Mouse (Mus musculus): Measurements from ENCODE around the gene Rell1. TPM values are rescaled to one million over a fixed set of nuclear protein-coding genes. Genes with fewer than 3 reads are reported as not detected.

The Rell1 gene
- total RNA-seq (2015; ENCODE audit: low replicate concordance) (19.5 and 45.3 TPM in 2 replicates), total RNA-seq (2017; ENCODE audit: low replicate concordance) (45.3 and 64.4 TPM in 2 replicates)

- ATAC-seq (replicated peaks; ENCODE audit: low FRiP score, poor library complexity, severe bottlenecking), result peak; percentile 93
Observed at GRCm38 (mm10) chr5:63968443-63969415, at the start of gene Rell1. Gene Rell1 (minus strand): TSS chr5:63968897.

- ATAC-seq (replicated peaks; ENCODE audit: low FRiP score, poor library complexity, severe bottlenecking), result no peak
Observed at GRCm38 (mm10) chr5:64012596-64013366, 44.1 kb upstream of the Rell1 start.

- ATAC-seq (replicated peaks; ENCODE audit: low FRiP score, poor library complexity, severe bottlenecking), result no peak
Observed at GRCm38 (mm10) chr5:64006548-64006947, 37.9 kb upstream of the Rell1 start.

- ATAC-seq (replicated peaks; ENCODE audit: low FRiP score, poor library complexity, severe bottlenecking), result no peak
Observed at GRCm38 (mm10) chr5:64003302-64003701, 34.6 kb upstream of the Rell1 start.

GRCm38 (mm10) chr5:63993865-63994264 is 25.2 kb upstream of the Rell1 start:
- no peak for ATAC-seq (replicated peaks; ENCODE audit: low FRiP score, poor library complexity, severe bottlenecking)

GRCm38 (mm10) chr5:63990675-63991074 is 22.0 kb upstream of the Rell1 start:
- ATAC-seq (replicated peaks; ENCODE audit: low FRiP score, poor library complexity, severe bottlenecking), result no peak

- no peak for ATAC-seq (replicated peaks; ENCODE audit: low FRiP score, poor library complexity, severe bottlenecking)
Observed at GRCm38 (mm10) chr5:63986337-63986736, 17.6 kb upstream of the Rell1 start.

GRCm38 (mm10) chr5:63982296-63982695 is 13.6 kb upstream of the Rell1 start:
- ATAC-seq (replicated peaks; ENCODE audit: low FRiP score, poor library complexity, severe bottlenecking), result no peak

GRCm38 (mm10) chr5:63970991-63971390 is 2.3 kb upstream of the Rell1 start:
- no peak for ATAC-seq (replicated peaks; ENCODE audit: low FRiP score, poor library complexity, severe bottlenecking)

- no peak for ATAC-seq (replicated peaks; ENCODE audit: low FRiP score, poor library complexity, severe bottlenecking)
Observed at GRCm38 (mm10) chr5:63970281-63970732, 1.6 kb upstream of the Rell1 start.

GRCm38 (mm10) chr5:63969476-63970112 is 897 bp upstream of the Rell1 start:
- ATAC-seq (replicated peaks; ENCODE audit: low FRiP score, poor library complexity, severe bottlenecking), result no peak

GRCm38 (mm10) chr5:63967591-63968141 is 1.0 kb downstream of the Rell1 start:
- ATAC-seq (replicated peaks; ENCODE audit: low FRiP score, poor library complexity, severe bottlenecking), result peak; percentile 43; the same call in 1 of the 2 replicates

- ATAC-seq (replicated peaks; ENCODE audit: low FRiP score, poor library complexity, severe bottlenecking), result no peak
Observed at GRCm38 (mm10) chr5:63966379-63966778, 2.3 kb downstream of the Rell1 start.

- ATAC-seq (replicated peaks; ENCODE audit: low FRiP score, poor library complexity, severe bottlenecking), result no peak
Observed at GRCm38 (mm10) chr5:63965946-63966345, 2.8 kb downstream of the Rell1 start.

- no peak for ATAC-seq (replicated peaks; ENCODE audit: low FRiP score, poor library complexity, severe bottlenecking)
Observed at GRCm38 (mm10) chr5:63964576-63964975, 4.1 kb downstream of the Rell1 start.

GRCm38 (mm10) chr5:63961726-63962125 is 7.0 kb downstream of the Rell1 start:
- ATAC-seq (replicated peaks; ENCODE audit: low FRiP score, poor library complexity, severe bottlenecking), result no peak

GRCm38 (mm10) chr5:63960565-63960964 is 8.1 kb downstream of the Rell1 start:
- ATAC-seq (replicated peaks; ENCODE audit: low FRiP score, poor library complexity, severe bottlenecking), result no peak

GRCm38 (mm10) chr5:63958963-63959708 is 9.6 kb downstream of the Rell1 start:
- no peak for ATAC-seq (replicated peaks; ENCODE audit: low FRiP score, poor library complexity, severe bottlenecking)

GRCm38 (mm10) chr5:63957607-63958006 is 11.1 kb downstream of the Rell1 start:
- no peak for ATAC-seq (replicated peaks; ENCODE audit: low FRiP score, poor library complexity, severe bottlenecking)
